Mouse (Mus musculus) right cerebral cortex, postnatal 36 days (tissue): Measurements from ENCODE around the gene Prss32.
"Not testable (repeated sequence)": the region's sequence is repeated elsewhere in the genome, so short reads cannot be mapped to it uniquely, and the experiment has no call there.

Source experiments
- DNase-seq, 2 experiments: peaks; one replicate each; pipeline ENCODE4 v3.0.0; 2022; ENCODE audit warnings: low spot score in 2 of 2, mixed read lengths in 1 of 2

Prss32 gene

GRCm38 (mm10) chr17:23841145-23841544 lies 2.5 kb upstream of the Prss32 start:
- no peak for DNase-seq

DNA sequence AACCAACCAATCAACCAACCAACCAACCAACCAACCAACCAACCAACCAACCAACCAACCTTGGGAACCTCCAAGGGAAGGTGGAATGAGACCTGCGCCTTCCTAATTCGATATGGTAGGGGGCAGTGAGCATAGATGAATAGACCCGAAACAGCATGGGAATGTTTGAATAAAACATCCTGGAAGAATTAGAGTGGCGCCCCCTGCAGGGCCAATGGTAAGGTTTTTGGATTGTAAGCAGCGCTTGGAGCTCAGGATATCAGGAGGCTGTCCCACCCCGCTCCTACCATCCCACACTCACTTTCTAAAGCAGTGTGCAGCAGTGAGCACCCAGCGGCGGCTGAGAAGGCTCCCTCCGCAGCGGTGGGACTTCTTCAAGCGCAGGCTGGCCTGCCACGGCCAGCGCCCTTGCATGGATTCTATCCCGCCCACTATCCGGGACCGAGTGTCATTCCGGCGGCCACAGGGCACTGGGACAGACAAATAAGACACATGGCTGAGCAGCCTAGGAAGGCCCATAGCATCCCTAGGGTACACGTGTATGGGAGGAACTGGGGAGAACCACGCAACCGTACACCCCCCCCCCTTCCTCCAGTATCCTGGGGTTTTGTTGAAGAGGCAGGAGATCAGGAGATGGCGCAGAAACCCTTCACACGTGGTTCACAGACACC lies 379 bp upstream of the Prss32 start:
- DNase-seq: no peak

GRCm38 (mm10) chr17:23850028-23850427 lies 6.4 kb downstream of the Prss32 start:
- no peak for DNase-seq

DNA sequence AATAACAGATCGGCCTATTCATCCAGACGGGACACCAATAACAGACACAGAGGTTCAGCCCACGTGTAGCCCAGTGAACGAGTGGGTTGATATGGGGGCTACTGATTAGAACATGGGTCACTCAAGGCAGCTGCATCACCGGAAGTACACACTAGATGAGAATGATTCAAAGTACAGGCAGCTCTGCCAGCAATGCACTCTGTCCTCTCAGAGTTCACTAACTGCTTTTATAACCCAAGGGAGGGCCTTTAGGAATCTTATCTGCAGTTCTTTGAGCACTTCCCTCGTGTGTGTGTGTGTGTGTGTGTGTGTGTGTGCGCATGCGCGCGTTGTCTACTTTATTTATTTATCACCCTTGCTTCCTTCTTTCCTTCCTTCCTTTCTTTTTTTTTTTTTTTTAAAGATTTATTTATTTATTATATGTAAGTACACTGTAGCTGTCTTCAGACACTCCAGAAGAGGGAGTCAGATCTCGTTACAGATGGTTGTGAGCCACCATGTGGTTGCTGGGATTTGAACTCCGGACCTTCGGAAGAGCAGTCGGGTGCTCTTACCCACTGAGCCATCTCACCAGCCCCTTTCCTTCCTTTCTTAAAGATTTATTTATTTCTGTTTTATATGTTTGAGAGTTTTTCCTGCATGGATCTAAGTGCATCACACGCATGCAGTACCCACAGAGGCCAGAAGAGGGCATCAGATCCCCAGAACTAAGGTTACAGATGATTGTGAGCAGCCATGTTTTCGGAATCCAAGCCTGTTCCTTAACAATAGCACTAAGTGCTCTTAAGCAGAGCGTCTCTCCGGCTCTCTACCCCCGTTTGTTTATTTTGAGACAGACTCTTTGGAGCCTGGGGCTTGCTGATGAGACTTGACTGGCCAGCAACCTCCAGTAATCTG lies 7.4 kb downstream of the Prss32 start:
- no peak for DNase-seq

GRCm38 (mm10) chr17:23853292-23853691 lies 9.6 kb downstream of the Prss32 start:
- DNase-seq: no peak

GRCm38 (mm10) chr17:23854229-23854765 lies 10.6 kb downstream of the Prss32 start:
- DNase-seq: no peak

GRCm38 (mm10) chr17:23857193-23857592 lies 13.5 kb downstream of the Prss32 start:
- no peak for DNase-seq

GRCm38 (mm10) chr17:23857913-23858312 lies 14.3 kb downstream of the Prss32 start:
- no peak for DNase-seq

- no peak for DNase-seq
These were observed 19.3 kb downstream of the Prss32 start for GRCm38 (mm10) chr17:23862926-23863325.

GRCm38 (mm10) chr17:23867756-23868155 lies 24.1 kb downstream of the Prss32 start, which contains the start of gene Prss21:
Gene Prss21 (plus strand): TSS chr17:23868056.
- DNase-seq: no peak

- DNase-seq: no peak
These were observed 24.9 kb downstream of the Prss32 start for GRCm38 (mm10) chr17:23868513-23868912.

GRCm38 (mm10) chr17:23873884-23874856 lies 30.5 kb downstream of the Prss32 start:
- no peak for DNase-seq

DNA sequence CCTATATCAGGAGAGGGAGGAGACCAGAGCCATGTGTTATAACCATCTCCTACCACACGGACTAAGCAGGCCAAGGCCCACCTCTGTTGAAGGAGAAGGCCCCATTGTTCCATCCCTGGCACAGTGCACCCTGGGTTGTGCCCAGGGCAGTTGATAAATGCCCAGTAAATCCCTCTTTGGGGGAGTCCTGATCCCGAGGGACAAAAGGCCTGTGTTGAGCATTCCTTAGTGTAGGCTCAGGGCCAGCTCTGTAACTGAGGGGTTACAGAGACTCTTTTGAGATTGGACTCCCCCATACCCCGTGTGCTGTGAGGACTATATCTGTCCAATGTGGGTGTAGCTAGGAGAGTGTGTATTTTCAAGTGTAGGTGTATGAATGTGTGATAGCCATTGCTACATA lies 33.1 kb downstream of the Prss32 start:
- DNase-seq: no peak

GRCm38 (mm10) chr17:23877166-23877565 lies 33.5 kb downstream of the Prss32 start:
- no peak for DNase-seq

GRCm38 (mm10) chr17:23880576-23880975 lies 36.9 kb downstream of the Prss32 start, which contains the start of the genes Dcpp1 and Dcpp2:
Gene Dcpp1 (plus strand): TSS chr17:23880876.
Gene Dcpp2 (plus strand): TSS chr17:23880880.
- not testable (repeated sequence) for DNase-seq
